Mouse (Mus musculus): ENCODE data around the gene Fam19a5.

Fam19a5 gene

DNA sequence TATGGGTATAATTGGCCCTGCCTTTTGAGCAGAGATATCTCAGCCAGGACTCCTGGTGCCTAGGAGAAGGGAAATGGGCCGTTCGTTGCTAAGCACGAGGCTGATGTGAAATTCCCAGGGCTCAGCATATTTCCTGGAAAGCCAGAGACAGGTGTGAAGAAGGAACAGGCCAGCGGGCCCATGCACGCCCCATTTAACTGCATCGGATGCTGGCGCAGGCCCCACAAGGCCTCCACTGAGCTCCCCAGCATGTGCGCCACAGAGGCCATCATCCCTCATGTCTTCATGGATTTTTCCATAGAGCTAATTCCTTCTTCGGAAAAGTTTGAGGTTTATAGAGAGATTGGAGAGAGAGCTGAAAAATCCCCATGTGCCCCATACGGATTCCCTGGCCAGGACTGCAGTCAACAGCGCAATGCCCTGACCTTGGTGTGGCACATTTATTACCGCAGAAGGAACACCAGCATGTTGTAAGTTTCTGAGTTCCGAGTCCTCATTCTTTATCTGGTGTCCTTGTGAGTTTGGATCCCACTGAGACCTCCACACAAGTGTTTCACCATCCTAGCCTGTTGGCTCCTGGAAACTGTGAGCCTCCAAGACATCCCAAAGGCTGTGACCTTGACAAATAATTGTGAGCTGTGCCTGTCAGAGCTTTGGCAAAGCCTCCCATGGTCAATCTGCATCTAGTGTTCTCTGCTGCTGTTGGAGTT is 122.1 kb downstream of the Fam19a5 start:
- no peak for DNase-seq (ENCODE audit: low spot score)

DNA sequence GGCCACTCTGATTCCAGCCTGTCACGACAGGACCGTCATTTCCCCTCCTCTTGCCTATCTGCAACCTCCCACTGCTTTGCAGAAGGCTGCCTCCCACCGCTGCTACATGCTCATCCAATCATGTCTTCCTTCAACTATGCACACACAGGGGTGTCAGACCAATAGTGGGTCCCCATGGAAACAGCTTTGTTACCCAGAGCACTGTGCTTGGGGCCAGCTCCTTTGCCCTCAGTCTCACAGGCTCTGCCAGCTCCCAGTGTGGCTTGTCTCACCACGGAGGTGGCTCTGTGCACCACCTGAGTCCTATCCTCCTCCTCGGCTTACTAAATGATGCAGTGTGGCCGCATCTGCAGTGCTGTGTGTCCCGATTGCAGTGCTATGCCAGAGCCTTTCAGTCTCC is 123.3 kb downstream of the Fam19a5 start:
- no peak for DNase-seq (ENCODE audit: low spot score)

DNA sequence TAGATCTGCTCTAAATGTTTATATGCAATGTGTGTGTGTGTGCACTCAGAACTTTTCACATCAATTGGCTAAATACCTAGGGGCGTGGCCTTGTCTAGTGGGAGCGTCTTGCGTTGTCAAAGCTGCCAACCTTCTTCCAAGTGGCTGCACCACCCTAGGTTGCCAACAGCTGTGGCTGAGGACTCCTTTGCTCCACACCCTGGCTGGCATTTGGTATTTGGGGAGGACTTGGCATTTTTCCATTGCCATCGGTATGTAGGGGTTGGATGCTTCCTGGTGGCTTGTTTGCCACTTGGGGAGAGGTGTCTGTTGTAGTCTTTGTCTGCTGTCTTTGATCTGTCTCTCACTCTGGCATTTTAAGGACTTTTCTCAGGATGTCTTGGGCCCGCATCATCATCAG is 124.0 kb downstream of the Fam19a5 start:
- no peak for DNase-seq (ENCODE audit: low spot score)

DNA sequence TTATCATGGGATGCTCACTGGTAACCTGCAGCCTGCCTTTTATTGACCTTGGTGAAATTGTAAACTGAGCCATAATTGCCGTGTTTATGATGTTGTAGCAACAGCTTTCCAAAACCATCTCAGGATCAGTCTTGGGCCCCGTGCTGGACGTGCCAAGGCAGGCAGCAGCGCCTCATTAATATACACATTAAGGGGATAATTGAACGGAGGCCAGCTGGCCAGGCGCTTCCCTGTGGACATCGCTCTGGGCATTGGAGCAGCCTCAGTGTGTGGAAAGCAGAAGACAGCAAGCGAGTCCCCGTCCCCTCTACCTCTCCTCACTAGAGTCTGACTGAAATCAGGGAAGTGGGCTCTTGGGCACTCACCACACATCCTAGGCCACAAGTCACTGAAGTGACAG is 127.8 kb downstream of the Fam19a5 start:
- no peak for DNase-seq (ENCODE audit: low spot score)

DNA sequence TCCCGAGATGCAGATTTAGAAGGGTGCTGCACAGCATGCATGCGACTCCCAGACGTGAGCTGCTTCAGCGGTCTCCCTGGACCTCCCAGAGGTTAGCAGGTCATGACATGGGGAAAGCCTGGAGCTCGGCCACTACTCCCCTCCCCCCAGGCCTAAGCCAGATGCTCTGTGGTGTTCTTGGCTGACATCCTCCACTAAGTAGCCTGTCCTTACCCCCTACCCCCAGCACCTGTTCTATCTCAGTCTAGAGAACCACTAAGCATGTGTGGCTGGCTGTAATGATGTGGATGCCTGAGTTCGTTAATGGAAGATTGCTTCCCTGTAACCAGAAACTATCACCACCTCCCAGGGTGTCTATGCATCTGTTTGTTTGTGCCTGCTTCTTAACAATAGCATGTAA is 134.6 kb downstream of the Fam19a5 start:
- no peak for DNase-seq (ENCODE audit: low spot score)

DNA sequence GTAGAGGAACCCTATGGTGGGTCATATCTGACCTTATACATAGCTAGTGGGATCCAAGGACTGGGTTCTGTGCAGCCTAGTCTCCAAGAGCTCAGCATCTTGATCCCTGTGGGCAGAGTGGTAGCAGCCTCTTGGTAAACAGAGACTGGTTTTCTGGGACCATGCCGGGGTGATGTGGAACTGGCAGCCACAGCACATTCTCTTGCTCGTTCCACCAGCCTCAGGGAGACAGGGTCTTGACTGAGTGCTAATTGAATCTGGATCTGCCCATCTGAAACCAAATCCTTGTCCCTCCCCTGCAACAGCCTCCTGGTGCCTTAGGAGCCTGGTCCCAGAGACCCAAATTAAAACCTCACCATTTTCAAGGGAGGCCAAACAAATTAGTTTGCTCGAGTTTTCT is 138.3 kb downstream of the Fam19a5 start:
- no peak for DNase-seq (ENCODE audit: low spot score)

DNA sequence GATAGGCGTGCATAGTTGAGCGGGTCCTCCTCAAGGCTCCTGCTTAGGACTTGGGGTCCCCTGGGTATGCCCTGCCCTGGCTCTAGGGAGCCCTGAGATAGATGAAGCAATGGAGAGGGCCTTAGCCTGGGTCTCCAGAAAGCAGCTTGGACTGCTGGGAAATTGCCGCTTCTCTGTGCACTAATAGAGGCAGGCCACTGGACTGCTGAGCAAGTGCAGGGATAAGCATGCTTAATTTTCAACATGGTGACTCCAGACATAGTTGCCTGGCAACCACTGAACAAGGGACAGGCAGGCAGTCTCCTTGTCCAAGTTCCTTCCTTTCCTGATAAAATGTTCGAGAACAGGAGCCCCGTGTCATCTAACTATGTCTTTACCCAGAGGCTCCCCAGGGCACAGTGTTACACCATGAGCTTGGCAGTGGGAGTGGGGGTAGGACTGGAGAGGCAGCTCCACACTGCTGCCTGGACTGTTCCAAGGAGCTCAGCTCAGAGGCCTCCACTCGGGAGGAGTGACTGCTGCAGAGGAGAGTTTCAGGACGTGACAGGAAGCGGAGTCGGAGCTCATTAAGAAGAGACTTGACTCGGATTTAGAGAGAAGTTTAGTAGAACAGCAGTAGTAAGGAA is 142.4 kb downstream of the Fam19a5 start:
- no peak for DNase-seq (ENCODE audit: low spot score)

DNA sequence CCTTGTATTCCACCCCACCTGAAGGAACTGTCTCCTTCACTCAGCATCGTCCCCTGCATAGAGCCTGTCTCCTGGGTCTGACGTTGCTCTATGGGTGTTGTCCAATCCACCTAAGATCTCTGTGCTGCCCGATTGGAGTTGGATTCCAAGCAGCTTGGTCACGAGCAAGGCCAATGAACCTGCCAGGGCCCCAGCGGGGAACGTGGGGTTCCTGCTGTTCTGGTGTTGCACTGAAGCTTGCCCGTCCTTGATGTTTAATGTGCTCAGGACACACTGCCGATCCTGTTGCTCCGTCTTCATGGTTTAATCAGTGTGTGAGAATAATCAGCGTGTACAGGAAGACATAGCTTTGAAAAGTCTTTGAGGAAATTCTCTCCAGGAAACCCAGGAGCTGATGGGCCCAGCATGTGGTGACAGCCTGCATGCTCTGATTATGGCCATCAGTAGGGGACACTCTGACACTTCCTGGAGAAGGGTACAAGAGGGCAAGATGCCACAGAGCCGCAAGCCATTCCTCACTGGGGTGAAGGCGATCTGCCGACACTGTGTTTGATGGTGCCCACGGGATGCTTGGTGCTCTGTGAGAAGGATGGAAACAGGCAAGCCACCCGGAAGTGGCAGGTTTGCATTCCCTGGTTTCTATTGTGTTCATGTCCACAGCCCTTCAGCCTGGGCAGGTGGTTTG is 147.3 kb downstream of the Fam19a5 start:
- DNase-seq (ENCODE audit: low spot score): no peak

DNA sequence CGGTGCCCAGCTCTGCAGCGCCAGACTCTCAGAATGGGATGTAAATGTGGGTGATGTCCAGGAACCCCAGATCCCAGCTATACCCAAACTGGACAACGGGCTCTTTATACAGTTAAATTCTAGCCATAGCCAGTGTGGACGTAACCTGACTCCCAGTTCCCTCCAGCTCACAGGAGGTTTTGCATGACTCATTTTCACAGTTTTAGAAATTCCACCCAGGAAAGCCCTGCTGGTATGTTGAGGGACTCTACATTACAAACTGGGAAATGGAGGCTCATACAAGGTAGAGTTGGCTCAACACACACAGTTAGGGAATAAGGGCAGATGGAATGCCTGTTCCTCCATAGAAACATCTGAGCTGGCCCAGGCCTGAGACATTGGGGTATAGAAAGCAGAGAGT is 147.9 kb downstream of the Fam19a5 start:
- DNase-seq (ENCODE audit: low spot score): no peak

DNA sequence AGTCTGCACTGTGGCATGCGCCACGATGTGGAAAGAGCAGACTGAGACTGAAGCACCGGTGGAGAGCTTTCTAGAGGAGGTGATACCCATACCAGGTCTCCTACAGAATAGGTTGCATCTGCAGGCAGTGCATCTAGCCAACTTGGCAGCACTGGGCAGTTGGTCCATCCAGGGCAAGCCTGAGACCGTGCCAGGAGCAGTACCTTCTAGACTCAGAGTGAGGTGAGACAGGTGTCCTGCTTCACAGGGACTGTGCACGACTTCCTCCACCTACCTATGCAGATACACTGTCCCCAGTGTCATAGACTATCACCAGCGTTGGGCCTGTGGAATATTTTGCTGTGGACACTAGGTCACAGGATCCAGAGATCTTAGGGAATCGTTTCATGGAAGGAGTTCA is 148.3 kb downstream of the Fam19a5 start:
- DNase-seq (ENCODE audit: low spot score): no peak

DNA sequence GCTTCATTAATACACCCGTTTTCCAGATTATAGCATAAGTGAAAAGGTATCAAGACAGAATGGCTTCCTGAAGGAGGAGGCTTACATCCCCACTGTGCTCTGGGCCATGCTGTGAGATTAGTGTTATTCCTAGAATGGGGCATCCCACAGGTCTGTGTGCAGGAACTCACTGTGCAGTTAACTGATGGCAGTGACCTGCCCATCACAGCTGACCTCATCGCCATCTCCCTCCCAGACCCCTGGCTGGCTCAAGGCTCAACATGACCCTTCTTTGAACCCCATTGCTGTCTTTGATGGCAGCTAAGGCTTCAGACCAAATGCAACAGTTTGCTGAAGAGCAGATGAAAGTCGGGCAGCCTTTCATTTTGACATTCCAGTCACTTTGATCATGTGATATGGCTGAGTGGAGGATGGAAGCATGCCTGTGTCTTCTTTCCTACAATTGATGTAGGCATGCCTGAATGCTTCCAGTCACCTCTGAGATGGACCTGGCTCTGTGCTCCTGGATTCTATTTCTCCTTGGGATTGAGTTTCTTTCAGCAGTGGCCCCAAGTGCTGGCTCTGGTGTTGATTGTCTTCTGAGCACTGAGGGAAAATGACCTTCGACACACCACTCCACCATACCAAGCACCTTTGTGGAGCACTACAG is 148.9 kb downstream of the Fam19a5 start:
- DNase-seq (ENCODE audit: low spot score): no peak

DNA sequence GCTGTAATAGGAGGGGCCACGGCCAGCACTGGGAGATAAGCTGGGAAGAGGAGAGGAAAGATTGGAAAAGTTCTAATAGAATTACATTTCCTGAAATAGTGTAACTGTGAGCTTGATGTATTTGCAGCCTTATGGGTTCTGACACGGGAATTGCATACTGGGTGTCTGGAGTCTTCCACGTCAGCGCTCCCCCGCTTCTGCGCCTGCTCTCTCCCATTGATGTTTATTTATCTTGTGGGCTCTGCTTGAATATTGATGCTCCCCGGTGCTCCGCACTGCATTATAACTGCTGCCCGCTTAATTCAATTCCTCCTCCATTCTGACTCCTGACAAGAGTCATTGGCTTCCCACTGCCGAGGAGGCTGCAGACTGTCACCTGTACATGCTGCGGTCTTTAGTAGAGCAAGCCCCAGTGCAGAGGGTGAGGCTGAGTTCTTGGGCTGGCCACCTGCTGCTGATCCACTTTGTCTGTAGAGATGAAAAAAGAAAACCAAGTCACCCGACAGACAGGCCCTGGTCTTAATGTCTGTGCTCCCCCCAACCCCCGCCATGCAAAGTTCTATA is 153.4 kb downstream of the Fam19a5 start:
- DNase-seq (ENCODE audit: low spot score): no peak

DNA sequence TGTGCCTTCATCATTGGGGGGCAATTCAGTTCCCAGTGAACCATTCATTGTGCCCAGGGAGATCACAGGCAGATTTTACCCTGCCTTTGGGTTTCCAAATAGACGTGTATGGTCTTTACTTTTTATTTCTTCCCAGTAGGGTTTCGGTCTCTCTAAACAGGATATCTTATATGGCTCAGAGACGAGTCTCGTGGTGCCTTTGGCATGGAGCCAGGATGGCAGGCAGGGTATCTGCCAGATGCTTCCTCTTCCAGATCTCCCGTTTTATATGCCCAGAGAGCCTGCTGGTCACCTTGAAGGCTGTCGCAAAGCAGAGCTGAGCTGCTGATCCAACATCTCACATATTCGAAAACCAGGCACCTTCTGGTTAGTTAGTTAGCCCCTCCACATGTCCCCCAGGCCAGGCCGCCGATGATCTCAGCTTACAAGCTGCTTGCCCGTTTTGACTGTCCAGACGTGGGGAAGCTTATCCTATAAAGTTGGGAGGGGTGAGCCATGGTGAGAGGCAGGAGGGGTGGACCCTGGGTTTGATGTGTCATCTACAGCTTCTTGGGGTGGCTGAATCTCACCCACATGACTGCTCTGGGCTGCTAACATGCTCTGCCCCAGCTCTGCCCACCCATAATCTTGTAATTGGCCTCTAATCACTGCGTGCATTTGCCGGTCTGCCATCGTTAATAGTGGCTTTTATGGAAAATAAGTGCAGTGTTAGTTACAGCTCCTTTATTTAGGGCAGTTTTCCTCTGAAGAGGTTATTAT is 154.6 kb downstream of the Fam19a5 start:
- DNase-seq (ENCODE audit: low spot score): no peak

DNA sequence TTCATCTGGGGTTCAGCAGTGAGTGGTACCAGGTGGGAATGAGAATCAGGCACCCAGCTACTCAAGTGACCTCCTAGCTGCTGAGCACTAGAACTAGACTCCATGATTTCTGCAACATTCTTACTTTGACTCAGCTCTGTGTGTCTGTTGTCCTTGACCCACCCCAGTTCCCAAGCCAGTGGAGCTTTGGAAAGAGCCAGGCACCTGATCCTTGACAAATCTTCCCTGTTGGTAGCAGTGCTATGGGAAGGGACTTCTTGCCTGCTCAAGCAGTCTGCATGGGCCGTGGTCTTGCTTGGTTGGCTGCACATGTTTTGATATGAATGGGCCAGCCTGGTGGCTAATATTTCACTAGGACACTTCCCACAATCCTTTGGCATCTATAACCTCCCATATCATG is 158.7 kb downstream of the Fam19a5 start:
- no peak for DNase-seq (ENCODE audit: low spot score)

DNA sequence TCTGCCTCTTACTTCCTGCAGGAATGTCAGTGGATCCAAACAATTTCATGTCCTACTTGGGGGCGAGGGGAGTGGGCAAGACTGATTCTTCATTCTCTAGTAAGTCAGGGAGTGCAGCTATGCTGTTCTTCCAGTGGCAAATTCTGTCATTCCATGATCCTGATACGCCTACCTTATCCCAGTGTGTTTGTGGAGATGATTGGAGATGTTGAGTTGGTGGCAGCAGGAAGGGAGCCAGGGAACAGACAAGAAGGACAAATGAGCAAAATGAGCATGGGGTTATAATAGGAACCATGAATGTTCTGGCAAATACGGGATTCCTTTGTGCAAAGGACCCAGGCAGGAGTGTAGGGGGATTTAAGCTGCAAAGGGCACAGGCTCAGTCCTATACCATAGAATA is 159.2 kb downstream of the Fam19a5 start:
- DNase-seq (ENCODE audit: low spot score): no peak

DNA sequence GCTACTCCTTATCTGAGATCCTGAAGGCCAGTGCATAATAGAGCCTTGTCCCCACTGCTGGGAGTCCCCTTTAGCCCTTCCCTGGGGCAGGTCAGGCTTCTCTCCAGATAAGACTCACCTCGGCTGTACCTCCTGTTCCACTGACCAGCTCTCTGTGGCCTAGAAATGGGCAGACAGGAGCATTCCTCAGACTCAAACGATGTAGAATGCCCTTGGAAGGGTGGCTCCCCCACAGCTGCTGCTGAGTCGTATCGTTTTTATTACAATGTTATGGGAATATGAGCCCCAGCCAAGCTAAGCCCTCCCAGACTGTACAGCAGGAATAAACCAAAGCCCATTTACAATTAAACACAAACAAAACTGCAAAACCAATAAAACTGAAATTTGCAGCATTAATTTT is 167.7 kb downstream of the Fam19a5 start:
- no peak for DNase-seq (ENCODE audit: low spot score)

DNA sequence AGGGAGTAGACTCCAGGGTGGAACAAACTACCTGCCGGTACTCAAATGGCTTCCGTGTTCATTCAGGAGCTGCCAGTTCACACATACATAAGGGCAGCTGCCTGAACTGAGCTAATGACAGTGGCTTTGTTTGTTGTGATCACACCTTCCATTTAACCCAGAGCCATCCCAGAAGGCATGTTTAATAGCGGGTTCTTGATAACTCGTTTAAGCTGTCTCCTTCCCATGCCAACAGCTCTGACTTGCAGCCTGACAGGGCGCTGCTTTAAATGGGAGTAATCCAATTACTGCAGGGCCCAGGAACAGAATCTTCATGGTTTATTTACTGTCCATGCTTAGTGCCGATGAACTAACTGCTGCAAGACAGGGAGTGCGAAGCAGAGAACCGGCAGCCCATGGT is 168.1 kb downstream of the Fam19a5 start:
- no peak for DNase-seq (ENCODE audit: low spot score)

DNA sequence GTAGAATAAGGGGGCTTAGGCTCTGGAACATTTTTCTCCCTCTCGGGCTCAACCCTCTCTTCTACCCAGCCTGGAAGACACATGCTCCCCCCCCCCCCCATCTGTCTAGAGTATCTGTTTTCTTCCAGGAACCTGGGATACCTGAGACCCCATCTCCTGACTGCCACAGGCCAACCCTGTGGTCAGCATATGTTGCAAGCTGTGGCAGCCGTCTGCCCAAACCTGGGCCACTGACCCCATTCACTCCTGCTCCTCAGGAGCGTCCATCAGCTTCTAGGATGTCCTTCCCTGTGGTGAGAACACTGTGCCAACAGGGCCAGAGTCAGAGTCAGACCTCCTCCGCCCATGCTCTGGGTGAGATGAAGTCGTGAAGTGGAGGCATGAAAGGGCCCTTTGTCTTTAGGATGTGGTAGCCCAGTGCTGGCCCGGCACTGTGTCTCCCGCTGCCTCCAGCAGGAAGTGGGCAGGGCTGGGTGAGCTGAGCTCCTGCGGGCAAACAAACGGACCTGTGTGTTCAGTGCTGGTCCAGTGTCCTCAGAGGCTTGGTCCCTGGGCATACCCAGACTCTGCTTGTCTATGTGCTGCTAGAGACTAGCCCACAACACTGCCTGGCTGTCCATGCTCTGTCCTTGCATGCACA is 171.1 kb downstream of the Fam19a5 start:
- no peak for DNase-seq (ENCODE audit: low spot score)

DNA sequence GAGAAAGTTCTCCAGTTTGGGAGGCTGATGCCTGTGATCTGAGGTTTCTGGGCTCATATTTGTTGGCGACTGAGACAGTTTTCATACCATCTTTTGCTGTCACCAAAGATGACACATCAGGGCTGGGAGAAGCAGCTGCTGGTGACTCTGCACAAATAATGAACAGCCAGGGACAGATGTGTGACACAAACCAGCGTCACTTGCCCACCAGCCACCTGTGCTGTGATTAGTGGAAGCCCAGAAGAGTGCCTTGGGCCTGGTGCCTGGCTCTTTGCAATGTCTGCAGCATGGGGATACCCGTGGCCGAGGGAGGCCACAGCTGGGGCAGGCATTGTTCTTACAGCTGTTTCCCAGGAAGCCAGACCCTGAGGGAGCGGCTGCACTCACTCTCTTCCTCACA is 173.0 kb downstream of the Fam19a5 start:
- no peak for DNase-seq (ENCODE audit: low spot score)

DNA sequence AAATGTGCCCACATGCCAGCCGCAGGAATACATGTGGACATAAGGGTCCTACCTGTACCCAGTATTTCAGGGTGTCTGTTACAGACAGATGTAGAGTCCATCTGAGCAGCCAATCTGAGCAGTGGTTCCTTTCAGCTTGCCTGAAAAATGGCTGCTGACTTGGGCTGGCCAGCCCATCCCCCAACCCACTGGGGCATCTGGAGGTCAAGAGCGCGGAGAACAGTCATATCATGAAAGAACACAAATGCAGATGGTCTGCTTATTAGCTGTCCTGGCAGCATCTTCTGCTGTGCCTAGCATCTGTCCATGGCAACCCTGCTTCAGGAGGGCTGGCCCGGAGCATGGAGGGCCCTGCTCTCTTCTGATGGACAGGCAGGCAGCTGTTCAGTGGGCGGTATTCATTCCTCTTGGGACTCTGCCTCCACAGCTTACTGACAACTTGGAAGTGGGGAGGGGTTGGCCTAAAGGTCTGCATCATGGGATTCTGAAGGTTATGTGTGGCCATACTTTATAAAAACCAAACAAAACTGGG is 179.4 kb downstream of the Fam19a5 start:
- no peak for DNase-seq (ENCODE audit: low spot score)

DNA sequence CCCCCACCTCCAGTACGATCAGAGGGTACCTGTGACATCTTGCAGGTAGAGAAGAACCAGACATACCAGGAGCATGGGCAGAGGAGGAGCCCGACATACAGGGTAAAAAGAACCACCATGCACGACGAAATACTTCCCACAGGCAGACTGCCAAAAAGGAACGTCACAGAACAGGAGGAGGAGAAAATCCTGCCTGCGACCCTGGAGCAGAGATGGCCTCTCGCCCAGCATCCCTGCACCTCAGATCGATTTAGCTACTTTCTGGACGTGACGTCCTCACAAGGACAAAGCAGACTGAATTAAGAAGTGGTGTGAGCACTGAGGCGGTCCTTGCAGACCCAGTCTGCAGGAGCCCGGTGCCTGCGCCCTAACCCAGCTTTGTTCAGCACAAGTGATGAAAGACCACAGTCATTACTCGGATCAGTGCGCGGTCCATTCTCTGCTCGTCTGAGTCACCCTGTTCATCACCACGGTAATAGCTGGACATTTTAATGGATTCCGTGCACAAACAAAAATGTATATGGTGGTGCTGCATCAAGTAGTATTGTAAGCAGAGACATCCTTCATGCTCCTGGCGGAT is 182.6 kb downstream of the Fam19a5 start:
- DNase-seq (ENCODE audit: low spot score): no peak

All from layer of hippocampus, adult 9-10 months (tissue).